Mouse (Mus musculus) naive thymus-derived CD4-positive, alpha-beta T cell, adult 2 months (primary cell): Measurements from ENCODE around the gene Prkg1.

Source experiments
- DNase-seq: peaks from one replicate; pipeline ENCODE4 v3.0.0-alpha.2; 2011; ENCODE audit warnings: low read depth

Prkg1 gene

GRCm38 (mm10) chr19:31147457-31147856, 617.4 kb downstream of the Prkg1 start:
- DNase-seq, result no peak

DNA sequence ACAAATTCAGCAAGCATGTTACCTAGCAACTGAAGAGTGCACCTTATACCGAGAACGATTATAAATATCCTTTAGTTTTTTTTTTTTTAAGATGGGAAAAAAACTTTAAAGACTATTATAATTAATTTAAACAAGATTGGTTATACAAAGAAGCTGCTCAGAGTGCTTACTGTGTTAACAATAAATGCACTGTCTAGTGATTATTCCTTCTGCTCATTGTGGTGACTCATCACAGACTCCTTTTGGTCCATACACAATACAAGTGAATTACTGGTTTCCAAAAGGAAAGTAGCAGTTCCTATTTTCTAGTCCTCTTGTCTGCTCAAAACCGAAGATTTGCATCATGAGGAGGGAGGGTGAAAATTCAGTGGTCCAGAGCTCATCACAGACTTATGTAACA, 618.7 kb downstream of the Prkg1 start:
- DNase-seq, result no peak

- no peak for DNase-seq
These were observed 622.9 kb downstream of the Prkg1 start for GRCm38 (mm10) chr19:31141905-31142304.

DNA sequence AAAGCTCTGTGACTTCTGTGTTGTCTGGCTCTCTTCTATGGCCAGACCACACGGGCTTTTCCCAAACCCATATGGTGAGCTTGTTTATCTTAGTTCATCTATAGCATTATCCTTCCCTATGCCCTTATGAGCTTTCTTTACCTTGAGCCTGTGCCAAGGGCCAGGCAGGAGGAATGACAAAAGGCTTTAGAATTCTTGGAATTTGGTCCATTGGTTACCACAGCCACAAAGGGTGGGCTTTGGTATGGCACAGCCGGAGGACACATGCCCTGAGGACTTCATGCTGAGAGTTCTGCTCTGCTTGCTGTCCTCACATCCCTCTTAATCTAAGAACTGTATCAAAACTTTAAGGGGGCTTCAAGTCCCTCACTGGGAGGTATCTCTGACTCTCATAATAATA, 628.5 kb downstream of the Prkg1 start:
- no peak for DNase-seq

DNA sequence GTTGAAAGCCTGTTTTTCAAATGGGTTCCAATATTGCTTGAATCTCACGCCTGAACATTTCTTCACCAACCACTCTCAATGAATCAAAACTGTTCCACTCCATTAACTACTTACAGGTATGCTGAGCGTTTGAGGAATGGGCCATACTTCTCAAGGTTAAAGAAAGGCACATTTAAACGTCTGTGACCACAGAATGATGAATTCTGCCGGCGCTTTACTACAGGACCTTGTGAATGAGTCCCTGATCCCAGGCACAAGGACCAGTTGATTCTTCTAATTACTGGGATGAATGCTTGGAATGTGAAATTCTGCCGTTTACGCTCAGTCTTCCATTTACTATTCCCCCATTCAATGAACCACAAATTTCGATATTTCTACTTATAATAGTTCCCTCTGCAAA, 632.2 kb downstream of the Prkg1 start:
- DNase-seq, result no peak

DNA sequence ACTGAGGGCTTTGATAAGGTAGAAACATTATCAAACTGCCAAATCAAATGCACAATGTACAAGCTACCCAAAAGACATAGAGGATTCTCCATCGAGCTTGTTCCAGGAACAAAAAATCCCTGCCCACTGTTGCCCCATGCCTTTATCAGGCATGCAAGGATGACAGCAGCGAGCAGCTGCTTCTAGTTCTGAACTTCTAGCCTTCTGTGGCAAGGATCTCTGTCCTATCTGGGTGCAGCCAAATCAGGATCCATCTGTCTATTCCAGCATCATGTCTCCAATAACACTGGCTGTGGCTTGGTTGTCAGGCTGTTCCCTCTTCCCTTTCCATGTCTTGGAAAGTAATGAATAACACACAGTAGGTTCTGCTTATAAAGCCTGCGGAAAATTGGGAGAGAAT, 640.2 kb downstream of the Prkg1 start:
- no peak for DNase-seq

- DNase-seq, result no peak
These were observed 650.1 kb downstream of the Prkg1 start for GRCm38 (mm10) chr19:31114690-31115089.

DNA sequence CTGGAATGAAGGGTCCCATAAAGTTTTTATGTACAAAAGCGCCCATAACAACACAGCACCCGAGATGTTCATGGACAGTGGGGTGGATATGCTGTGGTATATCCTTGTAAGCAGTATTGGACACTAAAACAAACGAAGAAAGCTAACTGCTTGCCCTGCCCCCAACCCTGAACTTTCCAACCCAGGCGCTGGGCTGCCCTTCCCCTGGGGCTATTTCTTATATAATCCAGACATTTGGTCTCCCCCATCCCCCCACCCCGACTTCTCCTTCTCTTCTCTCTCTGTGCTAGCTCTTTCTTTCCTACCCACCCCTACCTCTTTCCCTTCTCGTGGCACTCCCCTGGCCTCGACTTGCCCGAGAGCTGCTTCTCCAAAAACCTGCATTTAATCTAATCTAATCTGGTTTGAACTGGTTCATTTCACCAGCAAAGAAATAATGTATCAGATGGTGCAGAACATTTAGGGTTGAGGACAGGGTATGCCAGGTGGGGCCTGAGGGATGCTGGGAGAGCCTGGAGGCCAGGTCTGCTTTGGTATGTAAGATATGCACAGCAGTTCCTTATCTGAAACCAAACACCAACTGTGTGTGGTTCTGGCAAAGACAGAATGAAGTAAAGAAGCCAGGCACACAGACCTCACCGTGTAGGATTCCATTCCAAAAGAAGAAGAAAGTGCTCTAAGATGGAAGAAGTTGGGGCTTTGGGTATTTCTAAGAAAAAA, 657.8 kb downstream of the Prkg1 start:
- DNase-seq, result no peak

GRCm38 (mm10) chr19:31106036-31106435, 658.8 kb downstream of the Prkg1 start:
- no peak for DNase-seq

DNA sequence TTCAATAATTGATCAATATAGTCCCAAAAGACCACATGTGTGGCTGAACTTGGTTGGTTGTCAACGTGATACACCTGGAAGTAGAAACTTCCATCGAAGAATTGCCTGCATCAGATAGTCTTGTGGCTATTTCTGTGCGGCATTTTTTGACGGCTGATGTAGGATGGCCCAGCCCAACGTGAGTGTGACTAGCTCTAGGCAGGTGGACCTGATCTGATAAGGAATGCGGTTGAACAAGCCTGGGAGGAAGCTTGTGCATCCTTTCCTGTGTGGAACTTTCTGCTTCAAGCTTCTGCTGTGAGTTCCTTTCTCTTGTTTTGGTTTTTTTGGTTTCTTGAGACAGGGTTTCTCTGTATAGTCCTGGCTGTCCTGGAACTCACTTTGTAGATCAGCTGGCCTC, 660.1 kb downstream of the Prkg1 start:
- DNase-seq, result no peak

DNA sequence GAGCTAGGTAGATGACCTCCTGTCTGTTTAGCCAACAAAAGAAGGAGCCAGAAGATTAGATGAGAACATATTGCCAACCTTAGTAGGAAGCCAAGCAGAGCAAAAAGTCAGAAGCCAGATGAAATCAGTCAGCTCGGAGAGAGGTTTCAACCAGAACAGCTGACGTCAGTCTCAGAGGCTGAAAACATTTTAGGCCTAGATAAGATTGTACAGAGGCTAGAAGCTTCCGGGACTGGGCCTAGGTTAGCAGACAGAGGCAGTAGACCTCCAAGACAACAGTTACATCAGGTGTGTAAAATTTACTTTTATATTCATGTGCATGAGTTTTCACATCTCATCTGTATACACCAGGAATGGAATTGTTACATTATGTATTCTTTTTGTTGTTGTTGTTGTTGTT, 665.5 kb downstream of the Prkg1 start:
- no peak for DNase-seq

DNA sequence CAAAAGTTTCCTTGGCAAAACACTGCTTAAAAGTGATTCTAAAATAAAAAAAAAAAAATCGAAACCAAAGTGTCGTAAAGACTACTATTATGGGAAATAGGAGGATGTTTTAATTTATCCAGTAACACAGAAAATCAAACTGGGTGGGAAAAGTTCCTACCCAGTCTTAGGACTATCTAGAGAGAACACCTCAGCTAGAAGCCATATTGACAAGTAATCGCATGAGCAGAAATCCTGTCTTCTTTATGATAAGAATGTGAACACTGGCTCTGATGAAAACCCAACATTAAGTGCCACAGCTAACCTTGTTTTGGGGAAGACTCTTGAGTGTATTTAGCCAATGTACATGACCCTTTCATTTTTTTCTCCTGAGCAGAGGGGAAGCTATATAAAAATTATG, 667.0 kb downstream of the Prkg1 start:
- DNase-seq, result no peak

DNA sequence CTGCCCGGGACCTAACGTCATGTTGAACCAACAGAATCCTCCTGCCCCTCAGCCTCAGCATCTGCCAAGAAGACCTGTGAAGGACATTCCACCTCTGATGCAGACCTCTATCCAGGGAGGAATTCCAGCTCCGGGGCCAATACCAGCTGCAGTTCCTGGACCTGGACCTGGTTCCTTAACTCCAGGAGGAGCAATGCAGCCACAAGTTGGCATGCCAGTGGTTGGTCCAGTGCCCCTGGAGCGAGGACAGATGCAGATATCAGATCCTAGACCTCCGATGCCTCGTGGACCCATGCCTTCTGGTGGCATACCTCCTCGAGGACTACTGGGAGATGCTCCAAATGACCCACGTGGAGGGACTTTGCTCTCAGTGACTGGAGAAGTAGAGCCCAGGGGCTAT, 681.1 kb downstream of the Prkg1 start:
- no peak for DNase-seq

DNA sequence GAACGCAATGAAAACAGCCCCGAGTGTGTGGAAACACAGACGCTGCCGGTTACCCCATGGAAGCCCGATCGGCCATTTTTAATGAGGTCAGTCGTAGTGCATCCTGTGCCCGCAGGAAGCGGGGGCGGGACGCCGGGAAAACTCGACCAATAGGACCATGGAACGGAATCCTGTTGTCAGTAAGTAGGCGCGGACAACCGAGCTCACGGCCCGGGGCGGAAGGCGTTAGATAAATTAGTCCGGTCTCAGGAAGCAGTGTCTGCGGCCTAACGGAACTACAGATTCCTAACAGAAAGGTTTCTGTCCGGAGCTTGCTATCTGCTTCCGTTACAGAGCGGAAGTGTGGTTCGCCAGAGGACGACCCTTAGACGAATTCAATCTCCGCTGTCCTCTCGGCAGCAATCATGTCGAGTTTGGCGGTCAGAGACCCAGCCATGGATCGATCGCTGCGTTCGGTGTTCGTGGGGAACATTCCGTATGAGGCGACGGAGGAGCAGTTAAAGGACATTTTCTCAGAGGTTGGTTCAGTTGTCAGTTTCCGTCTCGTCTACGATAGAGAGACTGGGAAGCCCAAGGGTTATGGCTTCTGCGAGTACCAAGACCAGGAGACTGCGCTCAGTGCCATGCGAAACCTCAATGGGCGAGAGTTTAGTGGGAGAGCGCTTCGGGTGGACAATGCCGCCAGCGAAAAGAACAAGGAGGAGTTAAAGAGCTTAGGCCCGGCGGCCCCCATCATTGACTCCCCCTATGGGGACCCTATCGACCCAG, 682.0 kb downstream of the Prkg1 start, which contains the start of gene Cstf2t:
TSS of gene Cstf2t (plus strand) at position 176 of the 768 bp plus-strand sequence.
- DNase-seq, result peak; percentile 99

GRCm38 (mm10) chr19:31082226-31082625, 682.6 kb downstream of the Prkg1 start:
- DNase-seq, result no peak

- DNase-seq, result no peak
These were observed 686.6 kb downstream of the Prkg1 start for GRCm38 (mm10) chr19:31078241-31078640.

DNA sequence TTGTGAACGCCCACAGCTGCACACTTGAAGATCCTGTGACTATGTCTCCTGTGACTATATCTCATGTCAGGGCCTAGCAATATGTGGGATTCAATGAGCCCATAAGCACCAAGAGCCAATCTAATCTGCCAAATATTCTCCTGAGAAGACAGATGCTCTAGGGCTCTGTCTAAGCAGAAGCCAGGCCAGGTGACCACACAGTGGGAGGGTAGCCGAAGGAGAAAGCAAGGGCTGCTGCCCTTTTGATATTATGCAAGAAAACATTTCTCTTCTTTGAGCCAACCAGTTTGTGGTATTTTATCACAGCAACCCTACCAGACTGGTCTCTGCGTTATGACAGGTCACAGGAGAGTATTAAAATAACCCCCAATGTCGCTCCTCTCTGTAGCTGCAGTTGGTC, 688.7 kb downstream of the Prkg1 start:
- DNase-seq, result no peak

DNA sequence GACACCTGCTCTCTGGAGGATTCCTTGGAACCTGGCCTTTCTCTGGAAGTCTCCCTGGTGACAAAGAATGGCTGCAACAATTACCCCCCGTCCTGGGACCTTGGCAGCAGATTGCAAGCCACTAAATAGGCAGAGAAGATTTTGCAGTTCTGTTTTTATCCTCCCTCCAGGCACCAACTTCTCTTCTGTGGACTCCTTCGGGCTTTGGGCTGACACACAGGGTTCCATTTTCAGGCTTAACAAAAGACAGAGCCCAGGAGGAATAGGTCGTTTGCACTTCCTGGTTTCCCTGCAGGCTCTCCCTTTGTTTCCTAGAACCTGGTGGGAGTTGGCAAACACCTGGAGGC, 690.1 kb downstream of the Prkg1 start:
- no peak for DNase-seq

- DNase-seq, result no peak
These were observed 690.7 kb downstream of the Prkg1 start for GRCm38 (mm10) chr19:31073959-31074716.

- DNase-seq, result no peak
These were observed 699.5 kb downstream of the Prkg1 start for GRCm38 (mm10) chr19:31065206-31065781.

GRCm38 (mm10) chr19:31064740-31065139, 700.1 kb downstream of the Prkg1 start:
- DNase-seq, result no peak

DNA sequence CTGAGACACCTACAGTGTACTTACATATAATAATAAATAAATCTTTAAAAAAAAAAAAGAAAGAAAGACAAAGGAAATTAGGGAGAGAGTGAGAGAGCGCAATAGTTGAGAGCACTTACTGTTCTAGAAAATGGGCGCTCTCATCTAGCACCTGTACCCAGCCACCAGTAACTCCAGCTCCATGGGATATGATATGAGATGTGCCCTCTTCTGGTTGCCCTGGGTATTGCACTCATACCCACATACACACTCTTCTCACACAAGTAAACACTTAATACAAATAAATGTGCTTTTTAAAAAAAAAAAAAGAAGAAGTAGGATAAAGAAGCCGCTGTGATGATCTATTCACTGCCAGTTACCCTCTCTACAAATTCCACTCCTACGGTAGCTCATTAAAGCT, 718.2 kb downstream of the Prkg1 start:
- peak; percentile 14 for DNase-seq
